Mouse (Mus musculus): ENCODE results near the gene Mphosph9.

The Mphosph9 gene

GRCm38 (mm10) chr5:124267652-124268051 is 60.1 kb downstream of the Mphosph9 start:
- no peak for ATAC-seq (ENCODE audit: low TSS enrichment)

- no peak for ATAC-seq (ENCODE audit: low TSS enrichment)
Measured at GRCm38 (mm10) chr5:124266821-124267220, 61.0 kb downstream of the Mphosph9 start.

GRCm38 (mm10) chr5:124263246-124263645 is 64.5 kb downstream of the Mphosph9 start:
- ATAC-seq (ENCODE audit: low TSS enrichment): no peak

GRCm38 (mm10) chr5:124262090-124262489 is 65.7 kb downstream of the Mphosph9 start:
- ATAC-seq (ENCODE audit: low TSS enrichment): no peak

- ATAC-seq (ENCODE audit: low TSS enrichment): no peak
Measured at GRCm38 (mm10) chr5:124259133-124259532, 68.6 kb downstream of the Mphosph9 start.

GRCm38 (mm10) chr5:124258026-124258425 is 69.7 kb downstream of the Mphosph9 start:
- no peak for ATAC-seq (ENCODE audit: low TSS enrichment)

- ATAC-seq (ENCODE audit: low TSS enrichment): no peak
Measured at GRCm38 (mm10) chr5:124255141-124255540, 72.6 kb downstream of the Mphosph9 start.

- ATAC-seq (ENCODE audit: low TSS enrichment): no peak
Measured at GRCm38 (mm10) chr5:124253555-124253954, 74.2 kb downstream of the Mphosph9 start.

GRCm38 (mm10) chr5:124252580-124253320 is 75.0 kb downstream of the Mphosph9 start:
- peak; percentile 33 for ATAC-seq (ENCODE audit: low TSS enrichment)

GRCm38 (mm10) chr5:124251070-124251469 is 76.7 kb downstream of the Mphosph9 start:
- no peak for ATAC-seq (ENCODE audit: low TSS enrichment)

- ATAC-seq (ENCODE audit: low TSS enrichment): peak; percentile 38; the same call in 1 of the 2 replicates
Measured at GRCm38 (mm10) chr5:124249614-124250591, 77.9 kb downstream of the Mphosph9 start, which contains the start of gene Pitpnm2. TSS of gene Pitpnm2 (minus strand) at chr5:124249760.

GRCm38 (mm10) chr5:124248845-124249613 is 78.7 kb downstream of the Mphosph9 start:
- ATAC-seq (ENCODE audit: low TSS enrichment): peak; percentile 15; the same call in 1 of the 2 replicates

- ATAC-seq (ENCODE audit: low TSS enrichment): no peak; the same call in 1 of the 2 replicates
Measured at GRCm38 (mm10) chr5:124247986-124248626, 79.7 kb downstream of the Mphosph9 start.

- no peak for ATAC-seq (ENCODE audit: low TSS enrichment)
Measured at GRCm38 (mm10) chr5:124247296-124247695, 80.5 kb downstream of the Mphosph9 start.

- no peak for ATAC-seq (ENCODE audit: low TSS enrichment)
Measured at GRCm38 (mm10) chr5:124244885-124245284, 82.9 kb downstream of the Mphosph9 start.

GRCm38 (mm10) chr5:124244449-124244848 is 83.3 kb downstream of the Mphosph9 start:
- ATAC-seq (ENCODE audit: low TSS enrichment): no peak

- no peak for ATAC-seq (ENCODE audit: low TSS enrichment)
Measured at GRCm38 (mm10) chr5:124243236-124243901, 84.4 kb downstream of the Mphosph9 start.

- peak; percentile 50; the same call in 1 of the 2 replicates for ATAC-seq (ENCODE audit: low TSS enrichment)
Measured at GRCm38 (mm10) chr5:124241686-124242444, 85.9 kb downstream of the Mphosph9 start.

- ATAC-seq (ENCODE audit: low TSS enrichment): peak; percentile 36; the same call in 1 of the 2 replicates
Measured at GRCm38 (mm10) chr5:124240841-124241685, 86.7 kb downstream of the Mphosph9 start.

Measured in frontal cortex, adult (tissue).